Mouse (Mus musculus) kidney, adult 18-20 months (tissue): Measurements from ENCODE around the gene Xab2.

Experiments
- DNase-seq: peaks from one replicate; pipeline ENCODE4 v3.0.0; 2021

The Xab2 gene

GRCm38 (mm10) chr8:3621199-3621970 lies at the start of gene Xab2, which contains the start of gene Pet100:
Xab2 (minus strand) TSS chr8:3621316.
Pet100 (plus strand) TSS chr8:3621548.
- peak; percentile 98 for DNase-seq

- DNase-seq: no peak
Observed at GRCm38 (mm10) chr8:3670388-3670787, 49.3 kb upstream of the Xab2 start.

DNA sequence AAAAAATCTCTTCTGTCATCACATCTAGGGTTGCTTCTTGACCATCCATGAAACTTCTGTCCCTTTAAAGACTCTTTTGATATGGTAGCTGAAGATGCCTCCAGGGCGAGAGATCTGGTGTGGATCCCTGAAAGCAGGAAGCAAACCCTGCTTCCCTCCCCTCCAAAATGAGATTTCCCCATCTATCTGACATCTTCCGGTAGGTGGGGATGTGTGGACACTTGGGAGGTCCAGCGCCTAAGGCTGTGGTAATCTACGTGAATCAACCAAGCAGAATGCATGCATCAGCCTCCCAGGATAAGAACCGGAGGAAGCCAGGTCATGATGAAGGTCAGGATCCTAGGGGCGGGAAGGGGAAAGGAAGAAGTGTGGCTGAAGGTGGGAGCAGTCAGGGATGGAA lies 44.4 kb upstream of the Xab2 start, which contains the start of gene Mcemp1:
Gene Mcemp1 (plus strand): TSS at position 248 of the 400 bp plus-strand sequence.
- no peak for DNase-seq

DNA sequence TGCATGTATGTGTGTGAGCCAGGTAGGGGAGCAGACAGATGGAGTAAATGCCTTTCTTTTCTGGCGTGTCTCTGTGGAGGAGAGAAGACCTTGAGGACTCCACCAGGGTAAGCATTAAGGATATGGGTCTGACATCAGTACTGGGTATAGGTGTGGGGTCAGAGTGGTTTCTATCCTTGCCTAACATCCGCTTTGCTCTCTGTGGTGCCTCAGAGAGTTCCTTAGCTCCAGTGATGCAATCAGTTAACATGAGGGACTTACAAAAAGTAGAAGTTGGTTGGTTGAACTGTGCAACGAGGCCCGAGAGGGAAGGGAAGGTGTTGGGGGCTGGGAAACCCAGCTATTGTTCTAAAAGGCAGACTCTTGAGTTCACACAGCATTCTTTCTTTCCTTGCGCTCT lies 43.3 kb upstream of the Xab2 start:
- DNase-seq: no peak

DNA sequence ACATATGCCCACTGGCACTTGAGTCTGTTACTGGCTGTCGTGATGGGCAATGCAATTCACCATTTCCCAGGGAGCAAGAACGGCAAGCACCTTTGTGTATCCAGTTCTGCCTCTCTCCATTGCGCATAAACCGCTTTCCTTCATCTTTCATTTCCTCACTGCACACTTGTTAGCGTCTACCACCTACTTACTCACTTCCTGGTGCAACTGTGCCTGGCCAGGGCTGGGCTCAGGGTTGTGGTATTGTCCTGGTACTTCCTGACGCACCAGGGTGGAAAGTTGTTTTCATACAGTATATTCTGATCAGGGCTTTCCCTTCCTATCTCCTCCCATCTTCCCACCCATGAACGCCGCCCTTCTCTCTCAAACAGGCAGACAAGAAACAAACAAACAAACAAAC lies 39.8 kb upstream of the Xab2 start:
- DNase-seq: no peak

- no peak for DNase-seq
Observed at GRCm38 (mm10) chr8:3656725-3657381, 35.7 kb upstream of the Xab2 start.

DNA sequence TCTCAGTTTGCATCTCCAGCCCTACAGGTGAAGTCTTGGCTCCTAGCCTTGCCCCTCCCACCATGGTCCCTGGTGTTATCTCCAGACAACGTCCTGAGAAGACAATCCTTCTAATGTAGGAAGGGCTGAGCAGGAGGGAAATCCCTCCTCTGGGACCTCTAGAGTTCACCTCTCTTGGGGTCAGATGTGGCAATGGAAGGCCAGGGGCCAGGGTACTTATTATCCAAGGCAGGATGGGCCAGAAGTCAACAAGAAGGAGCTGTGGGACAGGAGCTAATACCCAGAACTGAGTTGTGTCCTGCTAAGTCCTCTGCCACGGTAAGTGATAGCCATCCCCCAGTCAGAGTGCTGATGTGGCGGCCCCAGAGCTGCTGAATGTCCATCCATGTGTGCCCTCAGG lies 34.4 kb upstream of the Xab2 start, which contains the start of gene Retn:
Gene Retn (plus strand): TSS at position 245 of the 400 bp plus-strand sequence.
- no peak for DNase-seq

DNA sequence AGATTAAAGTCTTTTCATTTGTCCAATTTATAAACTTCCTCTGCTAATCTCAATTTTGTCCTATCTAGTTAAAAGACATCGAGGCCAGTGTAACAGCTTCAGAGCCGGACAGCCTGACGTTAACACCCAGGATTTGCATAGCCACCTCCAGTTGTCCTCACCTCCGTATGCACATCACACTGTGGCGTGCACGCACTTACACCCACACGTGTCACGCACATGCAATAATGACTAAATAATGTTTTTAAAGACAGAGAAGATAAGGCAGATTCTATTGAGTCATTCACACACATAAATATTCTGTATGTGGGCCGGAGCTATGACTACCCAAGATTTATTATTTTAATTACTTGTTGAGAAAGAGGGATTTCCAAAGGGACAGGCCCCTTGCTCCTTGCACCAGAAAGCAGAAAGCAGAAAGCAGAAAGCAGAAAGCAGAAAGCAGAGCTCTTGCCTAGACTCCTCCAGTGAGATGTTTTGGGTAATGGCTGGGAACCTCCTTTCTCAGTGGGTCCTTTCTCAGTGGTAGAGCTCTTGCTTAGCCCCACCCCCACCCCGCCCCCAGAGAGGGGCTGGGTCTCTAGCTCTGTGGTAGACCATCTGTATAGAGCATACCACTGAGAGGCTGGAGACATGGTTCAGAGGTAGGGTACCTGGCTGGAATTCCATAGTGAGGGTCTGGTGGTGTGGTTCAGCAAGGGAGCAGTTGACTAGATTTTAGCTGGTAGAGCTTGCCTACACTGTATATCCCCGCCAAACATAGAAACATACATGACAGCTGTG lies 33.8 kb upstream of the Xab2 start:
- DNase-seq: no peak

- no peak for DNase-seq
Observed at GRCm38 (mm10) chr8:3652845-3653244, 31.7 kb upstream of the Xab2 start.

DNA sequence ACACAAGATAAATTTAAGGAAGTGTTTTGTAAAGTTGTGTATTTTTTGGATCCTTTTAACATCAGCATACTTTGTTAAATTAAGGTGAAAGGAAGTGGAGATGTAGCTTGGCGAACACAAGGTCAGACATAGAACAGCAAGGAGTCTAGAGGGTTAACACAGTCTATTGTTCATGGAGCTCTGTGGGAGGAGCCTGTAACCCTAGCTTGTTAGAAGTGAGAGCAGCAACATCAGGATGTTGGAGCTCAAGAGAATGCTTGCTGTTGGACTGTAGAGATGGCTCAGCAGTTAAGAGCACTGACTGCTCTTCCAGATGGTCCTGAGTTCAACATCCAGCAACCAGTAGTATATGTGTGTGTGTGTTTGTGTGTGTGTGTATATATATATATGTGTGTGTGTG lies 27.9 kb upstream of the Xab2 start:
- no peak for DNase-seq

DNA sequence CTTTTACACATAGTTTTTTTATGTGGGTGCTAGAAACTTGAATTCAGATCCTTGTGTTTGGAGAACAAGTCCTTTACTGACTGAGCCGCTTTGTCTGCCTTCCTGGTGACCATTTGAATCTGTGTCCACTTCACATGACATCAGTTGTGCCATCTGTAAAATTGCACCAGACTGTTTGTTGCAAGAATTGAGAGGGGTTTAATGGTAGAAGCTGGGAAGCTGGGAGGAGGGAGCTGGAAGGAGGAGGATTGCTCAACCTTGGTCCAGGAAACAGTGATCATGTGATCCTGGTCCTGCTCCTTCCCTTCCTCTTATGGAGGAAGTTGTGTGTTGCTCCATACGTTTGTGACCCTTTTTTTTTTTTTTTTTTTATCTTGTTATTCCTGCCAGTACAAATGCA lies 27.2 kb upstream of the Xab2 start:
- no peak for DNase-seq

- no peak for DNase-seq
Observed at GRCm38 (mm10) chr8:3647561-3647960, 26.4 kb upstream of the Xab2 start.

DNA sequence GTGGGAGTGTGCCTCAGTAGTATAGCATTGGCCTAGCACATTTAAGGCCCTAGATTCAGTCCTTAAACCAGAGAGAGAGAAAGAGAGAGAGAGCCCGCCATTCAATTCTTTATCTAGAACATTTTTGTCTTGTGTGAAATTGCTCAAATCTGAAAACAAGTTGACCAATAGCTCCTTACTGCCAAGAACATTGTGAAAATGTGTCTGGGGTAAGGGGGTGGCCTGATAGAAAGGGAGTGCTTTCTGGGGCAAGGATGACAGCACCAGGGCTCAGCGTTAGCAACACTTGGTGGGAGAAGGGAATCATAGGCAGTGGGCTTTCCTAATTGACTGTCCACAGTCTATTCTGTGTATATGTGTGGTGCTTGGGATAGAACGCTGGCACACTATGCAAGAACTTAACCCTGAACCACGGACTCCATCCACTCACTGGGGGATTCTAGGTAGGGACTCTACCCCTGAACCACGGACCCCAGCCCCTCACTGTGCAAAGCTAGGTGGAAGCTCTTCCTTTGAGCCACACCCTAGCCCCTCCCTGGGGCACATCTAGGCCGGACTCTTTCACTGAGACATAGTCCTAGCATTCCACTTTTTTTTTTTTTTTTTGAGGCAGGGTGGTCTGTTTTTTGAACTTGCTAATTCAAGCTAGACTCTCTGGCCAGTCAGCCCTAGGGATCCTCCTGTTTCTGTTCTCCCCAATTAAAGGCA lies 25.9 kb upstream of the Xab2 start:
- DNase-seq: no peak

GRCm38 (mm10) chr8:3645804-3646203 lies 24.7 kb upstream of the Xab2 start:
- DNase-seq: peak; percentile 60

DNA sequence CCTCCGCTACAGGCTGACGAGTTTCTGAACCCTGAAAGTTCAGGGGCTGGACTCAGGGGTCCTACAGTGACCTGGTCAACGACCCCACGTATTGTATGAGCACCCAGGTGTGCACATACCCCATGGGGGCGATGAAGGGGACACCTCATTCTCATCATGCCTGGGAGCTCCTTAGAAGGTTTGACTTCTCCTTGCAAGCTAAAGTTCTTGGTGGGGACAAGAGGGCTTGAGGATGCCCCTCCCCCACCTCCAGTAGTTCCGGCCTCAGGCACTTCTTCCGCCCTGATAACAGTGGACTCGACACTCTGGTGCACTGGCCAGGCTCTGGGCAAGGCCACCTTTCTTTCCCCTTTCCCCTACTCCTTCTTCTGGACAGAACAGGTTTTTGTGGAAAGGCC lies 10.4 kb upstream of the Xab2 start:
- DNase-seq: no peak

DNA sequence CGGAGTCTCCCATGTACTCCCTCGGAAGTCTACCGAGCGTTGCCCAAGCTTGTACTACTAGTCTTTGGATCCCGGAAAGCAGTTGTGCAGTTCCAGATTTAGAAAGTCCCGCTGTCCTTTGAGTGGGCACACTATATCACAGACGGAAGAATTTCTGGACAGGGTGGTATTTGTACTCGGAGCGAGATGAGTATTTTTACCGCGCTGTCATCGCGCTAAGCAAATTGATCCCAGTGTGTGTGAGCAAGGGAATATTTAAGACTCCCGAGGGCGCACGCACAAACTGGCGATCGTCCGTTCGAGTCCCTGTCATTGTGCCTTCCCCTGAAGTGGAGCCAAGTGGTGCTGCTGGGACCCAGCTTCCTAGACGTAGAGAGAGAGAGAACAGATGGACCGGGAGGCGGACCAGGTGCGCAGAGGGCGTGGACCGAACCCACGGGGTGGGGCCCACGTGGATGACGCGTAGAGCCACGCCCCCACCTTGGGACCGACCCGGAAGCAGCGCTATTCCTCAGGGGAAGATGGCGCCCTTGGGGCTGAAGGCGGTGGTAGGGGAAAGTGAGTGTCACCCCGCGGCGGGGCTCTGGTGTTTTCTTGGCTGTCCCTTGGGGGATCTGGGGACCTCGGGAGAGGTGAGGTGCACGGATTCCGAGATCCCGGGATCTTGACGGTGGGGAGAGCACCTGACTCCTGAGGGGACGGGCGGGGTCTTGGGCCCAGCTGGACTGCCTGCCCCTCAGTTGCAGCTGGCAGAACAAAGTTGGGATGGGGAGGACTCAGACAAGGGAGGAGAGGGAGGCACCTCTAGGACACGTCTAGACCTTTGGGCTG lies 9.7 kb upstream of the Xab2 start, which contains the start of gene Stxbp2:
Gene Stxbp2 (plus strand): TSS at position 309 of the 831 bp plus-strand sequence.
- DNase-seq: peak; percentile 87

DNA sequence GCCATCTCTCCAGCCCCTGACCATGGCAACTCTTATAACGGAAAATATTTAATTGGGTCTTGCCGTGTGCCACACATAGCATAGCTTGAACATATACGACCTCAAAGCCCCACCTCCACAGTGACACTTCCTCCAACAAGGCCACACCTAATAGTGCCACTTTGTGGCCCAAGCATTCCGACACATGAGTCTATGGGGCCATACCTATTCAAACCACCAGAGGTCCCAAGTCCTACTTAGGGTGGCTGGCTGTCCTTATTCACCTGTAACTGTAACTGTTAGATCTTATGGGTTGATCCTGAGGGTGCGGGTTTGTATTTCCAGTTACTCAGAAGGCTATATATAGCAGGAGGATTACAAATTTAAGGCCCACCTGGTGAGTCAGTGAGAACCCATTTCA lies 6.9 kb upstream of the Xab2 start:
- peak; percentile 49 for DNase-seq

DNA sequence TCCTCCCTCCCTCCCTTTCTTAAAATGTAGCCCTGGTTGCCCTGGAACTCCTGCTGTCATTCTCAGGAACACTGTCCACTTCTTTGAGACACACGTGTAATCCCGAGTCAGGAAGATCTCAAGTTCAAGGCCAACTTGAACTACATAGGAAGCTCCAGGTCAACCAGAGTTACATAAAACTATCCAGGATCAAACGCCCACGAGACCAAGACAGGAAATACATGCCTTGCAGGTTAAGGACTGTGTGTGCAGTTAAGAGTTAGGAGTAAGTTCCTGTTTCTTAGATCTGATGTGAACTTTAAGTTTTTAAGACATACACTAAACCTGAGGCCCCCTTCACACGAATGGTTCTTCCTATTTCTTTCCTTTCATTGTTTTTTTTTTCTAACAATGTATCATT lies 5.9 kb upstream of the Xab2 start:
- no peak for DNase-seq

DNA sequence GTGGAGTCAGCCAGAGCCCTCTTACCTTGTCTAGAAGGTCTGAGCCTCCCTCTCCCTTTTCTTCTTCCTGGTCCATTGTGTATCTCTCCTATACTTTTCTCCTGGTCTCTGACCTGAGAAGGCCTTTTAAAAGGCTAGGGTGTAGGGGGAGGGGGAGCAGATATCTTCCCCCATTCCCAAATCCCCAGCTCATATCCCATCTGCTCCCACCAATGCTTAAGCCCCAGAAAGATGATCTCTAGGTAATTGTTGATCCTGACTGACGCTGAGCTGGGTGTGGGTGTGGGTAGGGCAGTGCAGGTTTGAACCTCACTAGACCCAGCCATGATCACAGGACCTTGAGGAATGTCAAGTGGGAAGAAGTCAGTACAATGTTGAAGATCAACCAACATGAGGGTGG lies 4.3 kb upstream of the Xab2 start, which contains the start of gene Pcp2:
Gene Pcp2 (minus strand): TSS at position 101 of the 400 bp plus-strand sequence.
- no peak for DNase-seq

DNA sequence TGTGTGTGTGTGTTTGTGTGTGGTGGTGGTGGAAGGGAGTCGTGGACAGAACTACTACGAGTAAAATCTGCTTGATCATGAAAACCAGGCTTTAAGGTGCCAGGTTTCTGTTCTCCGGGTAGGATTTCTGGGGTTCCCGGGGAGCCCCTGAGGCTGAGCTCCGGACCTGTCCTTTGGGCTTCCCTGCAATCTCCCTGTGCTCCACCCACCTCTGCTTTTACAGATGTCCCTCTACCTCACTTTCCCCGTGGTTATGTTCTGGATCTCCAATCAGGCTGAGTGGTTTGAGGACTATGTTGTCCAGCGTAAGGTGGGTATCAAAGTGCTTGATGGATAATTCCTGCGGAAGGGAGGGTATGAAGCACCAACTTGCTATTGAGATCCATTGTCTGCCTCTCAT lies 1.0 kb upstream of the Xab2 start:
- no peak for DNase-seq

DNA sequence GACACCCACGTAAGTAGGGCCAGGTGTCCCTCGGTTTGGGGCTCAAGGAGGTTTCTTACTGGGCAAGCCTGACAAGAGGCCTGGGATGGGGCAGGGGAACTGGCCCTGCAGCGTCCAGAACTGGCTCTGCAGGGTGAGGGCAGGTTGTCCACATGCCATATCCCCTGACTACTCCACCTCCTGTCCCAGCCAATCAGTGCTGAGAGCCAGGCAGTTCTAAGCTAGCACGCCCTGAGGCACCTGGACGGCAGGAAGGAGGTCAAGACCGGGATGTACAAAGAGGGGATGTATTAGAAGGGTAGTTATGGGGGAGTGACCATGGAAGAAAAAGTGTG lies 11.3 kb downstream of the Xab2 start:
- peak; percentile 78 for DNase-seq
